ENCODE assay signal across 8 mouse cellular contexts in genomic region chr19:46706540-46707295, GRCm38 (mm10). TPM values are rescaled to one million over a fixed set of nuclear protein-coding genes. Genes with fewer than 3 reads are reported as not detected.
A peak's percentile ranks its signal among the peaks of the same experiment; 100 is the strongest.
DNase-seq lines count a peak whose midpoint lies in the region; ATAC-seq and TF ChIP-seq lines count a peak whose summit lies in the region.

No protein-coding gene starts in this region.

- 71% methylated on average over 9 of the region's 9 CpGs for WGBS in kidney, embryonic 14.5 days
- WGBS in forebrain, embryonic 14.5 days, result 81% methylated on average over 9 of the region's 9 CpGs
- WGBS in kidney, postnatal 0 days, result 60% methylated on average over 9 of the region's 9 CpGs
- 82% methylated on average over 9 of the region's 9 CpGs for WGBS in midbrain, embryonic 16.5 days

- no peaks in the 10 kb centered on the region; the same call in 1 of the 2 replicates for H3K36me3 ChIP-seq in kidney, embryonic 14.5 days (ENCODE audit: control insufficient read depth, insufficient read depth, low read length)
- H3K36me3 ChIP-seq in forebrain, embryonic 14.5 days (ENCODE audit: control insufficient read depth, insufficient read depth, low read length), result no peaks in the 10 kb centered on the region
- 0 out of 2 replicates have a peak, but pooled peaks cover 6% of the 10 kb centered on the region for H3K36me3 ChIP-seq in kidney, postnatal 0 days (ENCODE audit: insufficient read depth, low read length)
- H3K36me3 ChIP-seq in midbrain, embryonic 16.5 days (ENCODE audit: control insufficient read depth, insufficient read depth, low read length), result peaks cover 4% of the 10 kb centered on the region; the same call in 1 of the 2 replicates

- H3K4me2 ChIP-seq in kidney, embryonic 14.5 days (replicated peaks; ENCODE audit: low read depth, low read length), result peak overlapping the region; percentile 78
- H3K4me2 ChIP-seq in forebrain, embryonic 14.5 days (ENCODE audit: low read length), result peak overlapping the region; percentile 61
- H3K4me2 ChIP-seq in kidney, postnatal 0 days (ENCODE audit: low read length), result peak overlapping the region; percentile 69
- H3K4me2 ChIP-seq in midbrain, embryonic 16.5 days (ENCODE audit: low read length), result peak overlapping the region; percentile 65

- peak overlapping the region; percentile 66; the same call in 1 of the 2 replicates for H3K9ac ChIP-seq in kidney, embryonic 14.5 days (ENCODE audit: low read depth, low read length)
- no peak overlapping the region for H3K9ac ChIP-seq in forebrain, embryonic 14.5 days (ENCODE audit: low read length)
- no peak overlapping the region for H3K9ac ChIP-seq in kidney, postnatal 0 days (ENCODE audit: low read depth, low read length)
- no peak overlapping the region for H3K9ac ChIP-seq in midbrain, embryonic 16.5 days (ENCODE audit: low read depth, low read length)

- H3K4me1 ChIP-seq in kidney, embryonic 14.5 days (ENCODE audit: control insufficient read depth, insufficient read depth, low read length), result peaks cover 5% of the 10 kb centered on the region; the same call in 1 of the 2 replicates
- H3K4me1 ChIP-seq in forebrain, embryonic 14.5 days (ENCODE audit: control insufficient read depth, insufficient read depth, low read length), result peaks cover 6% of the 10 kb centered on the region; the same call in 1 of the 2 replicates
- H3K4me1 ChIP-seq in kidney, postnatal 0 days (replicated peaks; ENCODE audit: insufficient read depth, low read length), result peaks cover 5% of the 10 kb centered on the region; the same call in 1 of the 2 replicates
- peaks cover 8% of the 10 kb centered on the region; the same call in 1 of the 2 replicates for H3K4me1 ChIP-seq in midbrain, embryonic 16.5 days (ENCODE audit: control insufficient read depth, insufficient read depth, low read length)

- DNase-seq in kidney, postnatal 4 days, result no peak
- no peak for DNase-seq in forebrain, embryonic 14.5 days (ENCODE audit: low spot score)
- no peak for DNase-seq in kidney, postnatal 0 days (ENCODE audit: low spot score)
- no peak for DNase-seq in right cerebral cortex, postnatal 10 days (ENCODE audit: low spot score in 2 of 2)
- no peak for DNase-seq in right cerebral cortex, postnatal 4 days
- DNase-seq in layer of hippocampus, postnatal 10 days (ENCODE audit: low spot score in 2 of 2), result no peak

- no peaks in the 10 kb centered on the region for H3K9me3 ChIP-seq in kidney, embryonic 14.5 days (ENCODE audit: control insufficient read depth, low read length)
- H3K9me3 ChIP-seq in forebrain, embryonic 14.5 days (replicated peaks; ENCODE audit: control insufficient read depth, low read length), result no peaks in the 10 kb centered on the region
- no peaks in the 10 kb centered on the region for H3K9me3 ChIP-seq in kidney, postnatal 0 days (replicated peaks; ENCODE audit: low read length)
- H3K9me3 ChIP-seq in midbrain, embryonic 16.5 days (replicated peaks; ENCODE audit: control insufficient read depth, low read length, poor library complexity, severe bottlenecking), result no peaks in the 10 kb centered on the region

- ATAC-seq in kidney, embryonic 14.5 days (ENCODE audit: low FRiP score, low TSS enrichment), result no peak
- ATAC-seq in forebrain, embryonic 14.5 days, result no peak
- ATAC-seq in kidney, postnatal 0 days (replicated peaks; ENCODE audit: low FRiP score, low read depth), result no peak
- ATAC-seq in midbrain, embryonic 16.5 days, result no peak

- H3K4me3 ChIP-seq in kidney, embryonic 14.5 days (ENCODE audit: low read length), result peak overlapping the region; percentile 45
- peak overlapping the region; percentile 36 for H3K4me3 ChIP-seq in forebrain, embryonic 14.5 days (ENCODE audit: low read depth, low read length)
- peak overlapping the region; percentile 44; the same call in 1 of the 2 replicates for H3K4me3 ChIP-seq in kidney, postnatal 0 days (replicated peaks; ENCODE audit: low read depth, low read length)
- peak overlapping the region; percentile 42 for H3K4me3 ChIP-seq in midbrain, embryonic 16.5 days (ENCODE audit: low read depth, low read length)

- no peaks in the 10 kb centered on the region for H3K27me3 ChIP-seq in kidney, embryonic 14.5 days (ENCODE audit: control insufficient read depth, insufficient read depth, low read length)
- no peaks in the 10 kb centered on the region for H3K27me3 ChIP-seq in forebrain, embryonic 14.5 days (replicated peaks; ENCODE audit: control insufficient read depth, insufficient read depth, low read length)
- no peaks in the 10 kb centered on the region for H3K27me3 ChIP-seq in kidney, postnatal 0 days (ENCODE audit: insufficient read depth, low read length)
- no peaks in the 10 kb centered on the region for H3K27me3 ChIP-seq in midbrain, embryonic 16.5 days (ENCODE audit: control insufficient read depth, insufficient read depth, low read depth, low read length)

- no peak overlapping the region for H3K27ac ChIP-seq in kidney, embryonic 14.5 days (ENCODE audit: low read depth, low read length)
- no peak overlapping the region for H3K27ac ChIP-seq in forebrain, embryonic 14.5 days (ENCODE audit: low read depth, low read length)
- no peak overlapping the region for H3K27ac ChIP-seq in kidney, postnatal 0 days
- H3K27ac ChIP-seq in midbrain, embryonic 16.5 days (ENCODE audit: low read length), result no peak overlapping the region

- no peak for TF ChIP-seq CTCF in kidney, postnatal 0 days (IDR thresholded peaks at IDR 0.05; ENCODE audit: low read depth)

RNA-seq across cellular contexts. Expression of gene As3mt, which starts 0.5 kb away (rescaled TPM):
- polyA plus RNA-seq in kidney, embryonic 14.5 days (2014; fragmentation: Nextera tagmentation; extraction: Ambion mirVana), result 32.1 and 39.0 TPM in 2 replicates
- polyA plus RNA-seq in forebrain, embryonic 14.5 days (2014; fragmentation: Nextera tagmentation; extraction: Ambion mirVana), result 19.8 and 22.6 TPM in 2 replicates
- polyA plus RNA-seq in kidney, postnatal 0 days (2015; fragmentation: Nextera tagmentation; extraction: Ambion mirVana), result 59.4 and 65.0 TPM in 2 replicates
- polyA plus RNA-seq in midbrain, embryonic 16.5 days (2015; fragmentation: Nextera tagmentation; extraction: Ambion mirVana), result 35.6 and 38.1 TPM in 2 replicates
- total RNA-seq in layer of hippocampus, postnatal 10 days (2021), result 10 to 100 TPM; 13.4 to 16.7 TPM

RNA-seq across cellular contexts. Expression of gene Borcs7, which starts 17.0 kb away (rescaled TPM):
- polyA plus RNA-seq in kidney, embryonic 14.5 days (2014; fragmentation: Nextera tagmentation; extraction: Ambion mirVana), result 19.9 and 20.1 TPM in 2 replicates
- polyA plus RNA-seq in forebrain, embryonic 14.5 days (2014; fragmentation: Nextera tagmentation; extraction: Ambion mirVana), result 10.5 and 12.5 TPM in 2 replicates
- 21.3 TPM in 2 replicates for polyA plus RNA-seq in kidney, postnatal 0 days (2015; fragmentation: Nextera tagmentation; extraction: Ambion mirVana)
- 24.6 and 27.6 TPM in 2 replicates for polyA plus RNA-seq in midbrain, embryonic 16.5 days (2015; fragmentation: Nextera tagmentation; extraction: Ambion mirVana)
- 10 to 100 TPM; 16.7 to 20.1 TPM for total RNA-seq in layer of hippocampus, postnatal 10 days (2021)

RNA-seq across cellular contexts. Expression of gene Cyp17a1, which starts 33.7 kb away (rescaled TPM):
- polyA plus RNA-seq in kidney, embryonic 14.5 days (2014; fragmentation: Nextera tagmentation; extraction: Ambion mirVana), result not detected in 2 replicates
- not detected in 2 replicates for polyA plus RNA-seq in forebrain, embryonic 14.5 days (2014; fragmentation: Nextera tagmentation; extraction: Ambion mirVana)
- not detected in 2 replicates for polyA plus RNA-seq in kidney, postnatal 0 days (2015; fragmentation: Nextera tagmentation; extraction: Ambion mirVana)
- not detected in 2 replicates for polyA plus RNA-seq in midbrain, embryonic 16.5 days (2015; fragmentation: Nextera tagmentation; extraction: Ambion mirVana)
- total RNA-seq in layer of hippocampus, postnatal 10 days (2021), result not detected

RNA-seq across cellular contexts. Expression of gene Cnnm2, which starts 54.7 kb away (rescaled TPM):
- polyA plus RNA-seq in kidney, embryonic 14.5 days (2014; fragmentation: Nextera tagmentation; extraction: Ambion mirVana), result 3.7 and 6.8 TPM in 2 replicates
- 2.8 and 4.1 TPM in 2 replicates for polyA plus RNA-seq in forebrain, embryonic 14.5 days (2014; fragmentation: Nextera tagmentation; extraction: Ambion mirVana)
- polyA plus RNA-seq in kidney, postnatal 0 days (2015; fragmentation: Nextera tagmentation; extraction: Ambion mirVana), result 11.0 and 12.0 TPM in 2 replicates
- 6.8 and 7.0 TPM in 2 replicates for polyA plus RNA-seq in midbrain, embryonic 16.5 days (2015; fragmentation: Nextera tagmentation; extraction: Ambion mirVana)
- total RNA-seq in layer of hippocampus, postnatal 10 days (2021), result 10 to 100 TPM; 25.2 to 28.1 TPM
